Mouse (Mus musculus): ENCODE measurements around the gene Prss12. TPM values are rescaled to one million over a fixed set of nuclear protein-coding genes. Genes with fewer than 3 reads are reported as not detected.

The Prss12 gene
- 1.2 and 3.8 TPM in 2 replicates for polyA plus RNA-seq (2012; rRNA removed; ENCODE audit: low replicate concordance)

DNA sequence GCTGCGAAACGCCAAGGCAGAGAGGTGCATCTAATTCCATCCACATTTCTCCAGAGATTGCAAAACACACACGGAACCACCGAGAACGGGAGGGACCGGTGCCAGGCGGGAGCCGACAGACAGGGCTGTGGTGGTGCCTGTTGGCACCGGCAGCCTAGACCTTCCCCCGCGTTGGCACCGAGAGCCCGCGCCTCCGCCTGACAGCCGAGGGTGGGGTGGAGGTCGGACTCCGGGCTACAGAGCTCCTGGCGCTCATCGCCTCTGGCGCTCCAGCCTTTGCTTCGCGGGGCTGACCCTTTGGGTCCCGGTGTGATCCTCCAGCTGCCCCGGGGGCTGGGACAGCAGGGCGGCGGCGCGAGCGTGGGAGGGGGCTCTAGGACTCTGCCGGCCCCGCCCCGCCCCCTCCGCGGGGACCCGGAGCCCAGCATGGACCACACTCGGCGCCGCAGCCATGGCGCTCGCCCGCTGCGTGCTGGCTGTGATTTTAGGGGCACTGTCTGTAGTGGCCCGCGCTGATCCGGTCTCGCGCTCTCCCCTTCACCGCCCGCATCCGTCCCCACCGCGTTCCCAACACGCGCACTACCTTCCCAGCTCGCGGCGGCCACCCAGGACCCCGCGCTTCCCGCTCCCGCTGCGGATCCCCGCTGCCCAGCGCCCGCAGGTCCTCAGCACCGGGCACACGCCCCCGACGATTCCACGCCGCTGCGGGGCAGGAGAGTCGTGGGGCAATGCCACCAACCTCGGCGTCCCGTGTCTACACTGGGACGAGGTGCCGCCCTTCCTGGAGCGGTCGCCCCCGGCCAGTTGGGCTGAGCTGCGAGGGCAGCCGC lies at the start of gene Prss12:
Prss12 (plus strand) TSS at position 206 of the 830 bp plus-strand sequence.

Other genes starting within 250 kb of the Prss12 start
- 36.8 and 76.7 TPM in 2 replicates for gene Synpo2, start 210.8 kb upstream of the Prss12 start, polyA plus RNA-seq (2012; rRNA removed; ENCODE audit: low replicate concordance)
- 49.4 and 96.0 TPM in 2 replicates for gene Sec24d, start 179.5 kb upstream of the Prss12 start, polyA plus RNA-seq (2012; rRNA removed; ENCODE audit: low replicate concordance)
- gene Mettl14, start 60.8 kb upstream of the Prss12 start, polyA plus RNA-seq (2012; rRNA removed; ENCODE audit: low replicate concordance) = 3.8 and 5.6 TPM in 2 replicates
- 0.23 and 1.1 TPM in 2 replicates for gene Ndst3, start 243.9 kb downstream of the Prss12 start, polyA plus RNA-seq (2012; rRNA removed; ENCODE audit: low replicate concordance)